Mouse (Mus musculus): ENCODE results near the gene Uncx.

DNA sequence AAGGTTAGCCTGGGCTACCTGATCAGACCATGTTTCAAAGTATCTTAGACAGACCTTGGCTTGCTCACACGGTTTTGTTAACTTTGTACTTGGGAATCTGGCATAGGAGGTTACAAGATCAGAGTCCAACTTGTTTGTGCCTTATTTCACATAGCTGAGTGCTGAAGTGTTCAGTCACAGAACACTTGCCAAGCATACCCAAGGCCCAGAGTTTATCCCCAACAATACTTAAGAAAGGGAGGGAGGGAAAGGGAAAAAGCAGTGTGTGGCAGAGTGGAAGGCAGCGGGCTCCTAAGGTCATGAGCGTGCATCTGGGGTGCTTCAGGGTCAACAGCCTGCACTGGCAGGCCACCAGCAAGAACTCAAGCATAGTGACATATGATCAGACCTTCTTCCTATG, 48.7 kb downstream of the Uncx start:
- TF ChIP-seq CTCF (IDR thresholded peaks at IDR 0.05; ENCODE audit: low read depth) (no peak), EP300 (IDR thresholded peaks at IDR 0.05; ENCODE audit: low read depth) (no peak)
